ENCODE assay signal across 16 mouse cellular contexts in genomic region chr1:194041393-194042352, GRCm38 (mm10).
DNase-seq lines count a peak whose midpoint lies in the region; ATAC-seq lines count a peak whose summit lies in the region.
"Had no signal": no experiment of that assay in that cellular context is flagged by ENCODE, and none has a peak within 500 bp of the region (broad histone marks: within the 10 kb centered on the region; RNA-seq: fewer than 3 reads in every experiment).

No protein-coding gene starts in this region.

- peak; percentile 43 for DNase-seq in neural tube, embryonic 11.5 days (ENCODE audit: low spot score)
- no peak for DNase-seq in neural tube, embryonic 10.5 days (ENCODE audit: extremely low spot score, low spot score)
- DNase-seq in forebrain, embryonic 14.5 days (ENCODE audit: low spot score) = peak; percentile 5
- no peak for DNase-seq in layer of hippocampus, adult 9-11 months
- no peak for DNase-seq in gastrocnemius, adult 8-10 months (ENCODE audit: low spot score in 2 of 2)
- DNase-seq: gastrocnemius, adult 2 months; heart, postnatal 14 days; kidney, postnatal 14 days; liver, postnatal 0 days; lung, postnatal 4 days; right cerebral cortex, adult 18-20 months had no signal

- WGBS in neural tube, embryonic 11.5 days = 36% methylated on average over 8 of the region's 8 CpGs
- 40% methylated on average over 8 of the region's 8 CpGs for WGBS in forebrain, embryonic 14.5 days
- WGBS in hindbrain, embryonic 16.5 days = 29% methylated on average over 8 of the region's 8 CpGs

- H3K27ac ChIP-seq in neural tube, embryonic 11.5 days (ENCODE audit: low read depth, low read length) = peak overlapping the region; percentile 67; the same call in 1 of the 2 replicates
- H3K27ac ChIP-seq in forebrain, embryonic 14.5 days (ENCODE audit: low read depth, low read length) = peak overlapping the region; percentile 55; the same call in 1 of the 2 replicates
- 0 out of 2 replicates have a peak overlapping the region, but pooled peaks have one; percentile 10 for H3K27ac ChIP-seq in hindbrain, embryonic 16.5 days (ENCODE audit: low read depth, low read length)
- H3K27ac ChIP-seq: gastrocnemius, adult 2 months; limb, embryonic 12.5 days had no signal

- H3K36me3 ChIP-seq in neural tube, embryonic 11.5 days (ENCODE audit: control insufficient read depth, insufficient read depth, low read length) = no peaks in the 10 kb centered on the region
- H3K36me3 ChIP-seq in forebrain, embryonic 14.5 days (ENCODE audit: control insufficient read depth, insufficient read depth, low read length) = no peaks in the 10 kb centered on the region
- H3K36me3 ChIP-seq in hindbrain, embryonic 16.5 days (ENCODE audit: control insufficient read depth, insufficient read depth, low read length) = no peaks in the 10 kb centered on the region
- H3K36me3 ChIP-seq: limb, embryonic 12.5 days had no signal

- H3K27me3 ChIP-seq in neural tube, embryonic 11.5 days (ENCODE audit: control insufficient read depth, insufficient read depth, low read length) = no peaks in the 10 kb centered on the region
- no peaks in the 10 kb centered on the region for H3K27me3 ChIP-seq in forebrain, embryonic 14.5 days (replicated peaks; ENCODE audit: control insufficient read depth, insufficient read depth, low read length)
- no peaks in the 10 kb centered on the region for H3K27me3 ChIP-seq in hindbrain, embryonic 16.5 days (replicated peaks; ENCODE audit: control insufficient read depth, insufficient read depth, low read length)
- H3K27me3 ChIP-seq: limb, embryonic 12.5 days had no signal

- no peaks in the 10 kb centered on the region for H3K9me3 ChIP-seq in neural tube, embryonic 11.5 days (ENCODE audit: control insufficient read depth, low read length)
- H3K9me3 ChIP-seq in forebrain, embryonic 14.5 days (replicated peaks; ENCODE audit: control insufficient read depth, low read length) = no peaks in the 10 kb centered on the region
- H3K9me3 ChIP-seq in hindbrain, embryonic 16.5 days (ENCODE audit: control insufficient read depth, low read length) = no peaks in the 10 kb centered on the region
- H3K9me3 ChIP-seq: limb, embryonic 12.5 days had no signal

- no peak overlapping the region for H3K9ac ChIP-seq in neural tube, embryonic 11.5 days (ENCODE audit: low read length)
- H3K9ac ChIP-seq in forebrain, embryonic 14.5 days (ENCODE audit: low read length) = no peak overlapping the region
- no peak overlapping the region for H3K9ac ChIP-seq in hindbrain, embryonic 16.5 days (ENCODE audit: low read depth, low read length)
- H3K9ac ChIP-seq: limb, embryonic 12.5 days; liver, postnatal 0 days had no signal

- H3K4me2 ChIP-seq in neural tube, embryonic 11.5 days (ENCODE audit: low read depth) = no peak overlapping the region
- no peak overlapping the region for H3K4me2 ChIP-seq in forebrain, embryonic 14.5 days (ENCODE audit: low read length)
- H3K4me2 ChIP-seq in hindbrain, embryonic 16.5 days (ENCODE audit: low read length) = no peak overlapping the region
- H3K4me2 ChIP-seq: limb, embryonic 12.5 days had no signal

- no peak overlapping the region for H3K4me3 ChIP-seq in neural tube, embryonic 11.5 days (ENCODE audit: low read depth, low read length)
- H3K4me3 ChIP-seq in forebrain, embryonic 14.5 days (ENCODE audit: low read depth, low read length) = no peak overlapping the region
- H3K4me3 ChIP-seq in hindbrain, embryonic 16.5 days (ENCODE audit: low read length) = no peak overlapping the region
- H3K4me3 ChIP-seq: erythroblast, embryonic 14.5 days; gastrocnemius, adult 2 months; limb, embryonic 12.5 days had no signal

- peak; percentile 73 for ATAC-seq in neural tube, embryonic 11.5 days (ENCODE audit: insufficient read depth, low FRiP score, low TSS enrichment)
- peak; percentile 61; the same call in 1 of the 2 replicates for ATAC-seq in forebrain, embryonic 14.5 days
- ATAC-seq in hindbrain, embryonic 16.5 days = no peak
- ATAC-seq in megakaryocyte progenitor cell, adult 5-6 weeks (replicated peaks; ENCODE audit: poor library complexity) = no peak
- ATAC-seq: intestine, embryonic 16.5 days; liver, postnatal 0 days had no signal

- no peaks in the 10 kb centered on the region for H3K4me1 ChIP-seq in neural tube, embryonic 11.5 days (ENCODE audit: control insufficient read depth, insufficient read depth, low read length)
- peaks cover 8% of the 10 kb centered on the region for H3K4me1 ChIP-seq in forebrain, embryonic 14.5 days (ENCODE audit: control insufficient read depth, insufficient read depth, low read length)
- H3K4me1 ChIP-seq in hindbrain, embryonic 16.5 days (ENCODE audit: control insufficient read depth, insufficient read depth, low read depth, low read length) = peaks cover 3% of the 10 kb centered on the region
- H3K4me1 ChIP-seq: limb, embryonic 12.5 days had no signal

Comparison
In these comparisons a context has a peak if more than half of its experiments do, and no peak if none do; other contexts are left out.
1. DNase-seq: peak in neural tube, embryonic 11.5 days (single experiment) and forebrain, embryonic 14.5 days (single experiment); none in neural tube, embryonic 10.5 days (single experiment), layer of hippocampus, adult 9-11 months (single experiment) and gastrocnemius, adult 8-10 months (0 of 2).
2. ATAC-seq: peak in neural tube, embryonic 11.5 days (single experiment) and forebrain, embryonic 14.5 days (single experiment); none in hindbrain, embryonic 16.5 days (single experiment) and megakaryocyte progenitor cell, adult 5-6 weeks (single experiment).
3. H3K27ac ChIP-seq: peak in every context shown above with its lines; median percentile 67 in neural tube, embryonic 11.5 days; 55 in forebrain, embryonic 14.5 days; 10 in hindbrain, embryonic 16.5 days.